Mouse (Mus musculus) heart, postnatal 0 days (tissue): ENCODE data around the gene Ifrd2. TPM values are rescaled to one million over a fixed set of nuclear protein-coding genes. Genes with fewer than 3 reads are reported as not detected.
A peak's percentile ranks its signal among the peaks of the same experiment; 100 is the strongest.

Experiments
- ATAC-seq: fragments of 200-750 bp; cut with Nextera tagmentation; 2 replicates; pipeline ENCODE4 v1.8.0; 2017; ENCODE audit warnings: low read depth, moderate number of reproducible peaks, moderate library complexity; ENCODE audit not compliant: insufficient read depth
- DNase-seq: peaks from one replicate; pipeline ENCODE4 v3.0.0-alpha.2; 2016; ENCODE audit warnings: low spot score
- H3K27ac ChIP-seq: fragments of 300-500 bp; sonication (generic); 2 replicates; pipeline ENCODE4 v1.5.1; 2014; ENCODE audit warnings: low read depth, mild to moderate bottlenecking
- H3K27me3 ChIP-seq: fragments of 300-500 bp; sonication (generic); 2 replicates; pipeline ENCODE4 v1.6.1; 2014; ENCODE audit warnings: low read length, mixed read lengths; ENCODE audit not compliant: control insufficient read depth, insufficient read depth
- H3K36me3 ChIP-seq: fragments of 300-500 bp; sonication (generic); replicated peaks from 2 replicates; pipeline ENCODE4 v1.6.1; 2014; ENCODE audit warnings: low read length, mixed read lengths; ENCODE audit not compliant: control insufficient read depth, insufficient read depth
- H3K4me1 ChIP-seq: fragments of 300-500 bp; sonication (generic); 2 replicates; pipeline ENCODE4 v1.6.1; 2014; ENCODE audit warnings: antibody characterized with exemption; ENCODE audit not compliant: control insufficient read depth, insufficient read depth
- H3K4me2 ChIP-seq: fragments of 300-500 bp; sonication (generic); 2 replicates; pipeline ENCODE4 v1.6.1; 2014; ENCODE audit warnings: low read depth, mild to moderate bottlenecking, low read length, moderate library complexity
- H3K4me3 ChIP-seq: fragments of 300-500 bp; sonication (generic); 2 replicates; pipeline ENCODE4 v1.5.1; 2014; ENCODE audit warnings: low read depth, low read length
- H3K9ac ChIP-seq: fragments of 300-500 bp; sonication (generic); replicated peaks from 2 replicates; pipeline ENCODE4 v1.6.1; 2014; ENCODE audit warnings: low read depth, low read length, mixed read lengths
- H3K9me3 ChIP-seq: fragments of 300-500 bp; sonication (generic); replicated peaks from 2 replicates; pipeline ENCODE4 v1.6.1; 2016; ENCODE audit warnings: low read length; ENCODE audit not compliant: control insufficient read depth
- CTCF ChIP-seq: IDR thresholded peaks from 2 replicates; pipeline ENCODE4 v1.5.1; 2016; ENCODE audit warnings: antibody characterized with exemption, control low read depth, low read depth
- EP300 ChIP-seq: IDR thresholded peaks from 2 replicates; pipeline ENCODE4 v1.6.1; 2016; ENCODE audit warnings: antibody characterized with exemption, low read depth
- WGBS: fragments of 180-500 bp; shearing (Covaris S2); extraction: QIAGEN DNeasy Blood & Tissue Kit; methylation state at CpG from one replicate; pipeline ENCODE4 v1.1.7; 2014; 5-methylcytosine and 5-hydroxymethylcytosine counted together
- polyA plus RNA-seq: library from polyadenylated mRNA; unstranded; fragments of >200 nt; fragmentation: Nextera tagmentation; extraction: Ambion mirVana; gene quantifications from 2 replicates; pipeline ENCODE4 v1.2.1, GENCODE M21; 2015
- total RNA-seq: library from RNA; depleted of rRNA; stranded (reverse); fragments of >200 nt; gene quantifications from 2 replicates; pipeline ENCODE4 v1.2.3, GENCODE M21; 2014; ENCODE audit warnings: low replicate concordance

The Ifrd2 gene
- total and polyA plus RNA-seq, 2 experiments from 2014 or later = 28.6 to 31.2 TPM

DNA sequence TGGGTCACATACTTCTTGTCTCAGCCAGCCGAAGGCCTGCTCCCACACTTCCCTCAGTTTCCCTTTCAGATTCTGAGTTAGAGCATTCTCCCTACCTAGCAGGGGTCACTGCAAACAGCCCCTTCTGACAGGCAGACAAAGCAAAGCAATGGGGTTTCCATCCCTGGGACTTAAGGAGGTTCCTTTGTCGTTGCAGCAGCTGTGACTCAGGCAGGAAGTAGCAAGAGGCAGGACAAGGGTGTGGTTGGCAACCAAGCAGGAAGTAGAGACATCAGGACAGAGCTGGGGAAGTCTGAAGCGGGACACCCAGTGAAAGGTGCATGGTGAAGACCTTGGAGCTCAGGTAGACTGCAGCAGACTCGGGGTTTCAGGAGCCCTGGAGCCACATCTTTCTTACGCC lies 37.1 kb downstream of the Ifrd2 start:
- peak overlapping the region; percentile 32 for H3K9ac ChIP-seq
- ATAC-seq (0 out of 2 replicates have a peak, but pooled peaks have one; percentile 14), DNase-seq (peak; percentile 72)
- no peaks in the 10 kb centered on the region for H3K27me3 ChIP-seq
- WGBS = 57% methylated on average over 5 of the region's 5 CpGs
- no peaks in the 10 kb centered on the region for H3K9me3 ChIP-seq
- no peak overlapping the region for H3K4me3 ChIP-seq
- H3K36me3 ChIP-seq = peaks cover 29% of the 10 kb centered on the region
- peak overlapping the region; percentile 94 for H3K27ac ChIP-seq
- peak overlapping the region; percentile 14; the same call in 1 of the 2 replicates for H3K4me2 ChIP-seq
- H3K4me1 ChIP-seq = peaks cover 71% of the 10 kb centered on the region
- TF ChIP-seq CTCF (no peak), EP300 (0 out of 2 replicates have a peak, but pooled peaks have one; percentile 23)

- DNase-seq (no peak), ATAC-seq (no peak)
- Histone ChIP-seq H3K4me2 (peak overlapping the region; percentile 14; the same call in 1 of the 2 replicates), H3K9ac (peak overlapping the region; percentile 32; the same call in 1 of the 2 replicates), H3K4me3 (no peak overlapping the region), H3K27me3 (no peaks in the 10 kb centered on the region), H3K36me3 (peaks cover 25% of the 10 kb centered on the region), H3K27ac (peak overlapping the region; percentile 94), H3K4me1 (peaks cover 71% of the 10 kb centered on the region), H3K9me3 (no peaks in the 10 kb centered on the region)
- WGBS = 79% methylated on average over 3 of the region's 3 CpGs
- TF ChIP-seq EP300 (no peak), CTCF (no peak)
Measured at GRCm38 (mm10) chr9:107624951-107625350, 37.5 kb downstream of the Ifrd2 start.

- Histone ChIP-seq H3K27ac (peak overlapping the region; percentile 94), H3K4me2 (0 out of 2 replicates have a peak overlapping the region, but pooled peaks have one; percentile 51), H3K9ac (0 out of 2 replicates have a peak overlapping the region, but pooled peaks have one; percentile 32), H3K36me3 (peaks cover 19% of the 10 kb centered on the region), H3K27me3 (no peaks in the 10 kb centered on the region), H3K4me1 (peaks cover 71% of the 10 kb centered on the region), H3K9me3 (no peaks in the 10 kb centered on the region), H3K4me3 (no peak overlapping the region)
- WGBS = 84% methylated on average over 12 of the region's 12 CpGs
- TF ChIP-seq EP300 (no peak), CTCF (peak; percentile 38)
- ATAC-seq (no peak), DNase-seq (no peak)
Measured at GRCm38 (mm10) chr9:107625351-107626128, 38.1 kb downstream of the Ifrd2 start.

GRCm38 (mm10) chr9:107626158-107626843 lies 38.9 kb downstream of the Ifrd2 start:
- Histone ChIP-seq H3K4me3 (0 out of 2 replicates have a peak overlapping the region, but pooled peaks have one; percentile 6), H3K27ac (peak overlapping the region; percentile 94), H3K27me3 (no peaks in the 10 kb centered on the region), H3K36me3 (peaks cover 18% of the 10 kb centered on the region), H3K9me3 (no peaks in the 10 kb centered on the region), H3K9ac (peak overlapping the region; percentile 2; the same call in 1 of the 2 replicates), H3K4me2 (peak overlapping the region; percentile 51), H3K4me1 (peaks cover 69% of the 10 kb centered on the region)
- 37% methylated on average over 13 of the region's 15 CpGs for WGBS
- TF ChIP-seq EP300 = no peak
- no peak for TF ChIP-seq CTCF
- peak; percentile 3; the same call in 1 of the 2 replicates for ATAC-seq
- no peak for DNase-seq

GRCm38 (mm10) chr9:107626844-107627277 lies 39.4 kb downstream of the Ifrd2 start:
- H3K4me3 ChIP-seq = no peak overlapping the region
- DNase-seq = peak; percentile 79
- H3K4me1 ChIP-seq = peaks cover 66% of the 10 kb centered on the region
- peak; percentile 60 for ATAC-seq
- peaks cover 19% of the 10 kb centered on the region for H3K36me3 ChIP-seq
- peak overlapping the region; percentile 94 for H3K27ac ChIP-seq
- H3K27me3 ChIP-seq = no peaks in the 10 kb centered on the region
- H3K9ac ChIP-seq = peak overlapping the region; percentile 2
- peak overlapping the region; percentile 51 for H3K4me2 ChIP-seq
- TF ChIP-seq EP300 (no peak), CTCF (peak; percentile 98)
- no peaks in the 10 kb centered on the region for H3K9me3 ChIP-seq
- 0% methylated on average over 2 of the region's 2 CpGs for WGBS
